Mouse (Mus musculus) embryonic facial prominence, embryonic 12.5 days (tissue): ENCODE results near the gene Pak7. TPM values are rescaled to one million over a fixed set of nuclear protein-coding genes. Genes with fewer than 3 reads are reported as not detected.
A peak's percentile ranks its signal among the peaks of the same experiment; 100 is the strongest.
"Not testable (repeated sequence)": the region's sequence is repeated elsewhere in the genome, so short reads cannot be mapped to it uniquely, and the experiment has no call there.

Source experiments
- ATAC-seq: fragments of 200-750 bp; cut with Nextera tagmentation; 2 replicates; pipeline ENCODE4 v1.8.0; 2017; ENCODE audit not compliant: insufficient number of reproducible peaks, insufficient read depth, low FRiP score, low TSS enrichment
- H3K27ac ChIP-seq: fragments of 300-500 bp; sonication (generic); 2 replicates; pipeline ENCODE4 v1.5.1; 2016; ENCODE audit warnings: mild to moderate bottlenecking
- H3K27me3 ChIP-seq: fragments of 300-500 bp; sonication (generic); 2 replicates; pipeline ENCODE4 v1.6.1; 2016; ENCODE audit warnings: mild to moderate bottlenecking, moderate library complexity
- H3K36me3 ChIP-seq: fragments of 300-500 bp; sonication (generic); 2 replicates; pipeline ENCODE4 v1.6.1; 2016; ENCODE audit warnings: mild to moderate bottlenecking
- H3K4me1 ChIP-seq: fragments of 300-500 bp; sonication (generic); 2 replicates; pipeline ENCODE4 v1.6.1; 2016
- H3K4me2 ChIP-seq: fragments of 300-500 bp; sonication (generic); replicated peaks from 2 replicates; pipeline ENCODE4 v1.6.1; 2016; ENCODE audit warnings: mild to moderate bottlenecking, moderate library complexity
- H3K4me3 ChIP-seq: fragments of 300-500 bp; sonication (generic); 2 replicates; pipeline ENCODE4 v1.5.1; 2016; ENCODE audit warnings: mild to moderate bottlenecking
- H3K9ac ChIP-seq: fragments of 300-500 bp; sonication (generic); 2 replicates; pipeline ENCODE4 v1.6.1; 2016; ENCODE audit warnings: mild to moderate bottlenecking, moderate library complexity
- H3K9me3 ChIP-seq: fragments of 300-500 bp; sonication (generic); 2 replicates; pipeline ENCODE4 v1.6.1; 2016; ENCODE audit warnings: mild to moderate bottlenecking, moderate library complexity
- WGBS: fragments of 180-500 bp; shearing (Covaris S2); methylation state at CpG from one replicate; pipeline ENCODE4 v1.1.7; 2016; 5-methylcytosine and 5-hydroxymethylcytosine counted together
- polyA plus RNA-seq: library from polyadenylated mRNA; unstranded; fragments of >200 nt; fragmentation: Nextera tagmentation; extraction: Ambion mirVana; gene quantifications from 2 replicates; pipeline ENCODE4 v1.2.1, GENCODE M21; 2016

Pak7 gene
- 4.5 and 4.7 TPM in 2 replicates for polyA plus RNA-seq

DNA sequence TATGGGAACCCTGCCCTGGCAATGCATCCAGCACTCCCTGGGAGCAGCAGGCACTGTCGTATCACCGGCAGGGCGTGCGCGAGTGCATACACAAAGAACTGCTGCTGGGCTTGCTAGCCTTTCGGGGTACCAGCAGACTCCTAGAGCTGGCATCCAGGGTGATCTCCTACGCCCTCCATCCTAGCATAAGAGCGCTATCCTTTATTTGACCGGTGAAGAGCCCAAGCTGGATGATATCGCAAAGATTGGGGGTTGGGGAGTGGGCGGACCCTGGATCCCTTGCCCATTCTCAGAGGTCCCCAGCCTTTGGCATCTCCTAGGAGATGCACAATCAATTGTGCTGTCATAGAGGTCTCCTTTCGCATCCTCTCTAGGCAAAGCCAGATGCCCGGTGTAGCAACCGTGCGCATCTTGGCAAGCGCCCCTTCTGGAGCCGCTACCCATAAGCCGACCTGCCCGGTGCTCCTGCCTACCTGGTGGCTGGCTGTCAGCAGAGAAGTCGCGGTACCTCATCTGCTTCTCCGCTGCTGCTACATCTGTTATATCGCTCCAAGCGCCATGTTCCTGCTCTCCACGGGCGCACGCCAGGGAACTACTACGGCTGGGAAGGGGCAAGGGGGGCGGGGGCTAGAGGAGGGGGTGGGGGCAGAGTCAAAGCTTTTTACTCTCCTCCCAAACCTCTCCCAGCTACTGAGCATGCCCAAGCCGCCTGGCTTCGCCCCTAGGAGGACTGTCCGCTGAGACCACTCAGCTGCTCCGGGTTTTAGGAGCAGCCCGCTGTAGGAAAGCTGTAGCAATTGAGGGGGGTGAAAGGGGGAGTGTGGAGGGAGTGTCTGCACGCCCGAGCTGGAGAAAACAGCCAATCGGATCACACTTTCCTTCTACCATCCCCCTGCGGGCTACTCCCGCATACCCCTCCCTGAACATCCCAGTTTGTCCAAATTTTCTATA, at the start of gene Pak7:
Pak7 (minus strand) TSS at position 787 of the 951 bp plus-strand sequence.
- under 1% methylated on average over 39 of the region's 39 CpGs for WGBS
- H3K4me1 ChIP-seq = peaks cover 4% of the 10 kb centered on the region; the same call in 1 of the 2 replicates
- peak within 1 kb of the TSS; percentile 54 for H3K4me3 ChIP-seq
- no peaks in the 10 kb centered on the region for H3K36me3 ChIP-seq
- peak within 1 kb of the TSS; percentile 75 for H3K4me2 ChIP-seq
- H3K27ac ChIP-seq = 0 out of 2 replicates have a peak within 1 kb of the TSS, but pooled peaks have one; percentile 54
- no peaks in the 10 kb centered on the region for H3K9me3 ChIP-seq
- ATAC-seq = peak; percentile 98
- peak within 1 kb of the TSS; percentile 58 for H3K9ac ChIP-seq
- H3K27me3 ChIP-seq = no peaks in the 10 kb centered on the region

DNA sequence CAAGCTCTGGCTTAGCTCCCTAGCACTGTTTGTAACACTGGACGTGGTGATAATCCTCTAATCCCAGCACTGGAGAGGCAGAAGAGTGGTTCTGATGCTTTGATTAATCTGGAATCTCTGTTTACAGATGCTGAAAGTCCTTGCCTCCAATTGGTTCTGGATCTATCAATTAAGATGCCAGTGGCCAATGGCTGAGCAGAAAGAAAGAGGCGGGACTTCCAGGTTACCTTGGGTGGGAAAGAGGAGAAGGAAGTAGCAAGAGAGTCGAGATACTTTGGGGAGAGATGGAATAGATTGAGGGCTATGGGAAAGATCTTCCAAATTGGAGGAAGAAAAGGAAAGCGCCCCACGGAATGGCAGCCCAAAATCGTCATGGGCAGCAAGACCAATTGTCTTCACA, 37.8 kb upstream of the Pak7 start:
- 78% methylated on average over 6 of the region's 6 CpGs for WGBS
- Histone ChIP-seq H3K9me3 (no peaks in the 10 kb centered on the region), H3K9ac (no peak overlapping the region), H3K4me2 (no peak overlapping the region), H3K36me3 (no peaks in the 10 kb centered on the region), H3K4me1 (no peaks in the 10 kb centered on the region), H3K27me3 (no peaks in the 10 kb centered on the region), H3K27ac (no peak overlapping the region), H3K4me3 (no peak overlapping the region)
- ATAC-seq = no peak

DNA sequence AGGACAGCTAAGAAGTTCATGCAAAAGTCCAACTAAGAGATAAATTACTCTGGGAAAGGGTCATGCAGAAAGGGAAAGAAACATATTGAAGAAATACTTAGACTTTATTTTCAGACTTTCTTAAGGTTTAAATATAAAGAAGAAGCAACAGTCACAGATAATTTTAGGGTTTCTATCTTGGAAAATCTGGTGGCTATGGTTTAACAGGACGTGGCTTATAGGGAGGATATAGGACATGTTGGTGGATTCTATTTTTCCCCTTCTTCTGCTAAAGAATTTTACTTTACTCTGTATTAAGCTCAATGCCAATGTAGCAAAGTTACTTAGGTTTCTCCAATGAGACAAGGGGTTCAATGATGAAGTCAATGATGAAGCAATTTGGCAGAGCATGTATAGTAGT, 31.8 kb upstream of the Pak7 start:
- Histone ChIP-seq H3K36me3 (no peaks in the 10 kb centered on the region), H3K27ac (no peak overlapping the region), H3K9me3 (no peaks in the 10 kb centered on the region), H3K4me1 (no peaks in the 10 kb centered on the region), H3K27me3 (no peaks in the 10 kb centered on the region), H3K4me3 (no peak overlapping the region), H3K4me2 (no peak overlapping the region), H3K9ac (no peak overlapping the region)
- no peak for ATAC-seq
- 80% methylated on average over 1 of the region's 1 CpGs for WGBS

GRCm38 (mm10) chr2:136416381-136416780, 28.6 kb upstream of the Pak7 start:
- Histone ChIP-seq H3K36me3 (no peaks in the 10 kb centered on the region), H3K4me3 (no peak overlapping the region), H3K4me1 (no peaks in the 10 kb centered on the region), H3K27me3 (no peaks in the 10 kb centered on the region), H3K27ac (no peak overlapping the region), H3K4me2 (no peak overlapping the region), H3K9me3 (no peaks in the 10 kb centered on the region), H3K9ac (no peak overlapping the region)
- ATAC-seq = no peak

DNA sequence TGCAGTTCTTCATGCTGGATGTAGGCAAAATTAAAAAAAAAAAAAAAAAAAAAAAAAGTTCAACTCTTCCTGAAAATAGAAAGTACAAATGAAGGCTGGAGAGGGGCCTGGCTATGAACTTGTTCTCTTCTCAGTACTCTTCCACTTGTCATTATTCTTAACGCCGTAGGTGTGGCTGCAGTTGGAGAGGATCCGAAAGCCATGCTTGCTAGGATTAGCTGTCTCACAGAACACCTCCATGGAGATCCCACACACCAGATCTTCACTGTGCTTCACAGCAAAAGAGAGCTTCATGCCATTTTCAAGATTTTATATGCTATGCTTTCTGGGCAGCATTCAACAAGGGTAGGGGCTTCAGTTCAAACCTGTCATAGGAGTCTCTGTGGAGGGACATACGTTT, 14.8 kb upstream of the Pak7 start:
- Histone ChIP-seq H3K4me3 (no peak overlapping the region), H3K4me1 (no peaks in the 10 kb centered on the region), H3K27me3 (no peaks in the 10 kb centered on the region), H3K9ac (no peak overlapping the region), H3K27ac (no peak overlapping the region), H3K4me2 (no peak overlapping the region), H3K9me3 (no peaks in the 10 kb centered on the region), H3K36me3 (no peaks in the 10 kb centered on the region)
- ATAC-seq = no peak
- WGBS = 78% methylated on average over 4 of the region's 4 CpGs

- 56% methylated on average over 3 of the region's 3 CpGs for WGBS
- ATAC-seq = no peak
- H3K27me3 ChIP-seq = no peaks in the 10 kb centered on the region
- no peaks in the 10 kb centered on the region for H3K4me1 ChIP-seq
- H3K36me3 ChIP-seq = no peaks in the 10 kb centered on the region
- H3K9ac ChIP-seq = no peak overlapping the region
- no peak overlapping the region for H3K27ac ChIP-seq
- no peaks in the 10 kb centered on the region for H3K9me3 ChIP-seq
- H3K4me3 ChIP-seq = no peak overlapping the region
- no peak overlapping the region for H3K4me2 ChIP-seq
Measured at GRCm38 (mm10) chr2:136375318-136375717, 12.4 kb downstream of the Pak7 start.

DNA sequence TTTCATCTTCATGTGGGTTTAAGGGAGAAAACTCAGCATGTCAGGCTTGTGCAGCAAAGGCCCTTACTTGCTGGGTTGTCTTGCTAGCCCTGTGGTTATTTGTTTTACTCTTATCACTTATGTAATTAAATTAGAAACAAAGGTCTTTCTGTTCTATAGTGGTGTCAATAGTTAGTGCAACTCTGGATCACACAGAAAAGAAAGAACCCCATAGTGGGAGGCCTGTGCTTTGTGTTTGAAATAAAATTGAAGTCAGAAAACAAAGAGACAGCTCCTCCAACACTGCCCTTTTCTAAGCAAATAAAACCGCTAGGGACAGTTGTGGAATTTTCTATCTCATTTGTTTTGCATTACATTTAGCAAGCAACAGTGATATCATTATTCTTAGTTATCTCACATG, 15.4 kb downstream of the Pak7 start:
- Histone ChIP-seq H3K27me3 (no peaks in the 10 kb centered on the region), H3K27ac (no peak overlapping the region), H3K4me3 (no peak overlapping the region), H3K9ac (no peak overlapping the region), H3K9me3 (no peaks in the 10 kb centered on the region), H3K4me1 (no peaks in the 10 kb centered on the region), H3K36me3 (no peaks in the 10 kb centered on the region), H3K4me2 (no peak overlapping the region)
- WGBS = 60% methylated on average over 1 of the region's 1 CpGs
- no peak for ATAC-seq

- no peaks in the 10 kb centered on the region for H3K36me3 ChIP-seq
- ATAC-seq = no peak
- H3K27ac ChIP-seq = no peak overlapping the region
- no peaks in the 10 kb centered on the region for H3K4me1 ChIP-seq
- H3K27me3 ChIP-seq = no peaks in the 10 kb centered on the region
- H3K9me3 ChIP-seq = no peaks in the 10 kb centered on the region
- 69% methylated on average over 2 of the region's 2 CpGs for WGBS
- no peak overlapping the region for H3K4me2 ChIP-seq
- H3K9ac ChIP-seq = no peak overlapping the region
- H3K4me3 ChIP-seq = no peak overlapping the region
Measured at GRCm38 (mm10) chr2:136351393-136352096, 36.2 kb downstream of the Pak7 start.

DNA sequence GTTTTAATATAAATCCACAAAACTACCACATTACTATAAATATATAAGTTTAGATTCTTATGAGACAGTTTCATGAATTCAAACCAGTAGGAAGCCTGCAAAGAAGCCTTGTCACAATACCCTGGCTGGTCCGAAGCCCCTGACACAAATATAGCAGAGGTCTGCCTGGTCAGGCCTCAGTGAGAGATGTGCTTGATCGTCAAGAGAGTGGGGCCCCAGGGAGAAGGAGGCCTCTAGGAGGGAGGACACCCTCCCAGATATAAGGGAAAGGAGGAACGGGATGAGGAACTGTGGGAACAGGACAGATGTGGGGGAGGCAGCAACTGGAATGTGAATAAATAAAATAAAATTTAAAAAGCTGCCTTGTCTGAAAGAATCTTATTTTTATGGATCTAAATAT, 37.3 kb downstream of the Pak7 start:
- Histone ChIP-seq H3K27ac (no peak overlapping the region), H3K9ac (no peak overlapping the region), H3K27me3 (no peaks in the 10 kb centered on the region), H3K4me3 (no peak overlapping the region), H3K4me2 (no peak overlapping the region), H3K36me3 (no peaks in the 10 kb centered on the region), H3K9me3 (no peaks in the 10 kb centered on the region), H3K4me1 (no peaks in the 10 kb centered on the region)
- ATAC-seq = no peak
- 72% methylated on average over 3 of the region's 3 CpGs for whole genome bisulfite sequencing

DNA sequence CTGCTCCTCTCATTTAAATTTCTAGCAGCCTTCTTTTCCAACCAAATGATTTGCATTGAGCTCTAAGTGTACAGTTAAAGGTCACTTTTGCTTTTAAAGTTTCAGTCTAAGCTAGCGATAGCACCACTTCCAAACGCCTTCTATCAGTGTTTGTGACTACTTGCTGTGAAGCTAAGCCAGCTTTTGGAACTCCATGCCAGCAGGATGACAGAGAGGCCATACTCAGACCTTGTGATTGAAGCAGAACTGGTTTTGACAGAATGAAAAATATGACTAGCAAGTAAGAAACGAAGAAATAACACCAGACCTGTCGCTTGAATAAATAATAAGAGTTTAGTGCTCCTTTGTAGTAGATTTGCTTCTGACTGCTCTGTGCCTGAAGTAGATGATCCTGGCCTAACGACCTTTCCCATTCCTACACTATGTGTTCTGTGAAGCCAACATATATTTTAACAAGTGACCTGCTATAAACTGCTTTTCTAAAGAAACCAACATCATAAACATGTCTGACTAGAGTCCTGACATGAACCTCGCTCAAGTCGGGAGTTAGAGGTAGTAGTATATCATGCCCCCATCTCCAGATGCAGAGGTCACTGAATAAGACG, 38.0 kb downstream of the Pak7 start:
- no peak overlapping the region for H3K9ac ChIP-seq
- H3K9me3 ChIP-seq = no peaks in the 10 kb centered on the region
- H3K4me1 ChIP-seq = no peaks in the 10 kb centered on the region
- no peaks in the 10 kb centered on the region for H3K36me3 ChIP-seq
- H3K4me3 ChIP-seq = no peak overlapping the region
- 81% methylated on average over 8 of the region's 8 CpGs for whole genome bisulfite sequencing
- H3K27me3 ChIP-seq = no peaks in the 10 kb centered on the region
- H3K27ac ChIP-seq = no peak overlapping the region
- no peak overlapping the region for H3K4me2 ChIP-seq
- ATAC-seq = no peak

DNA sequence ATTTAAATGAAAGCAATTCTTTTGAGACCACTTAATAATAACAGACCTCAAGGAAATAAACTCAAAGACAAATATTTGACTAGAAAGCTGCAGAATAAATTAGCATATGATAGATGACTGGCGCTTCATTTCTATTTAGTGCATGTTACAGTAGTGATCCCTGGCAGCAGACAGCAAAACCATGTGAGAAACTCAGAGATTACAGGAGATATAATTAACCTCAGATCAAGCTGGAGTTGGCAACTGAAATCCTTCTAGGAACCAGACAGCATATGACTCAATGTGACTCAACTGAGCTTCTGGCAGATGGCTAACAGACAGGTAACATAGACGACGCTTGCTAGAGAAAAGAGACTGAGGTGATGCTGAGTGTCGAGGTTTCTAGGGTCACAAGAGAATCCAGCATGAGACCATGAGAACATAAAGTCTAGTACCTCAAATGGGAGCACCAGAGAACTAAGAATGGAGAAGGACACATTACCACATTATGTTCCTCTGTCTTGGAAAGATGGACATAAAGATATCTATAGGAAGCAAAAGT, 43.5 kb downstream of the Pak7 start:
- H3K36me3 ChIP-seq, H3K9ac ChIP-seq, H3K27me3 ChIP-seq, ATAC-seq, H3K27ac ChIP-seq, H3K9me3 ChIP-seq, H3K4me2 ChIP-seq, H3K4me1 ChIP-seq, H3K4me3 ChIP-seq: not testable (repeated sequence)
- WGBS = 83% methylated on average over 4 of the region's 4 CpGs
